Mouse (Mus musculus) gastrocnemius, postnatal 36 days (tissue): ENCODE results near the gene Map3k11. TPM values are rescaled to one million over a fixed set of nuclear protein-coding genes. Genes with fewer than 3 reads are reported as not detected.
A peak's percentile ranks its signal among the peaks of the same experiment; 100 is the strongest.

ENCODE experiments used
- DNase-seq, 2 experiments: peaks; one replicate each; pipeline ENCODE4 v3.0.0; 2022
- intact Hi-C: fragments of 180-260 bp; cut with DNase I; formaldehyde crosslinking; loops from one replicate; pipeline ENCODE4 v1.15.1; 2025
- total RNA-seq, 2 experiments: library from RNA; stranded (reverse); gene quantifications; 2 replicates each; pipeline ENCODE4 v1.2.3; 2021

Gene Map3k11
- total RNA-seq, 2 experiments from 2014 or later = 10.8 to 11.3 TPM

- intact Hi-C loops = no loop called here
- no peak for DNase-seq
Observed at GRCm38 (mm10) chr19:5704163-5704800, 15.7 kb downstream of the Map3k11 start, which contains the start of gene Kcnk7. Gene Kcnk7 (plus strand): TSS chr19:5704367.

- no peak for DNase-seq
- intact Hi-C loops = no loop called here
Observed at GRCm38 (mm10) chr19:5704801-5705571, 16.4 kb downstream of the Map3k11 start.

GRCm38 (mm10) chr19:5710068-5710467 lies 21.5 kb downstream of the Map3k11 start:
- DNase-seq = no peak
- intact Hi-C loops = loop anchor here (2.0 kb wide), 1 partner anchor 71 kb away; no protein-coding TSS in a partner anchor

GRCm38 (mm10) chr19:5710581-5710980 lies 22.0 kb downstream of the Map3k11 start:
- DNase-seq = no peak
- intact Hi-C loops = loop anchor here (2.0 kb wide), 1 partner anchor 70 kb away; no protein-coding TSS in a partner anchor

GRCm38 (mm10) chr19:5711218-5711617 lies 22.7 kb downstream of the Map3k11 start:
- DNase-seq = peak; percentile 57 to 76
- intact Hi-C loops = loop anchor here (1.0 to 2.0 kb wide), 2 partner anchors 17 to 70 kb away; no protein-coding TSS in a partner anchor

- DNase-seq = peak in 1 of 2 experiments; percentile 24
- intact Hi-C loops = loop anchor here (1.0 to 2.0 kb wide), 2 partner anchors 16 to 69 kb away; no protein-coding TSS in a partner anchor
Observed at GRCm38 (mm10) chr19:5711907-5712460, 23.4 kb downstream of the Map3k11 start.

- intact Hi-C loops = no loop called here
- no peak for DNase-seq
Observed at GRCm38 (mm10) chr19:5713255-5713654, 24.7 kb downstream of the Map3k11 start.

GRCm38 (mm10) chr19:5713730-5714129 lies 25.2 kb downstream of the Map3k11 start:
- DNase-seq = peak; percentile 72 to 82
- intact Hi-C loops = no loop called here

- DNase-seq = no peak
- intact Hi-C loops = no loop called here
Observed at GRCm38 (mm10) chr19:5715793-5716688, 27.5 kb downstream of the Map3k11 start.

- DNase-seq = no peak
- intact Hi-C loops = no loop called here
Observed at GRCm38 (mm10) chr19:5716955-5717354, 28.4 kb downstream of the Map3k11 start.

- intact Hi-C loops = no loop called here
- no peak for DNase-seq
Observed at GRCm38 (mm10) chr19:5721233-5721632, 32.7 kb downstream of the Map3k11 start.

GRCm38 (mm10) chr19:5722848-5723425 lies 34.4 kb downstream of the Map3k11 start:
- no peak for DNase-seq
- intact Hi-C loops = no loop called here

- intact Hi-C loops = no loop called here
- DNase-seq = no peak
Observed at GRCm38 (mm10) chr19:5723934-5724548, 35.5 kb downstream of the Map3k11 start.

- DNase-seq = peak; percentile 83 to 89
- intact Hi-C loops = no loop called here
Observed at GRCm38 (mm10) chr19:5724549-5724941, 36.0 kb downstream of the Map3k11 start.

GRCm38 (mm10) chr19:5725029-5725707 lies 36.6 kb downstream of the Map3k11 start:
- peak; percentile 84 to 87 for DNase-seq
- intact Hi-C loops = loop anchor here (5.0 kb wide), 2 partner anchors 33 to 47 kb away; partner anchors contain the start of gene Scyl1

GRCm38 (mm10) chr19:5725767-5726515 lies 37.4 kb downstream of the Map3k11 start, which contains the start of gene Ehbp1l1:
Gene Ehbp1l1 (minus strand): TSS chr19:5726317.
- intact Hi-C loops = loop anchor here (5.0 kb wide), 2 partner anchors 34 to 46 kb away; partner anchors contain the start of gene Scyl1
- DNase-seq = peak; percentile 69 to 74

- DNase-seq = no peak
- intact Hi-C loops = loop anchor here (5.0 kb wide), 2 partner anchors 35 to 45 kb away; partner anchors contain the start of gene Scyl1
Observed at GRCm38 (mm10) chr19:5726961-5727578, 38.5 kb downstream of the Map3k11 start.
